Mouse (Mus musculus) olfactory bulb, adult 2 months (tissue): Measurements from ENCODE around the gene Cd47.

Experiments
- CTCF ChIP-seq: fragments of 200-500 bp; IDR thresholded peaks from 2 replicates; pipeline ENCODE4 v1.5.1; 2012; ENCODE audit warnings: low read depth, mild to moderate bottlenecking, low read length, moderate library complexity; ENCODE audit not compliant: insufficient read depth
- POLR2A ChIP-seq: fragments of 200-500 bp; IDR thresholded peaks from 2 replicates; pipeline ENCODE4 v1.6.1; 2012; ENCODE audit warnings: mild to moderate bottlenecking, low read depth, low read length, moderate library complexity; ENCODE audit not compliant: insufficient read depth

DNA sequence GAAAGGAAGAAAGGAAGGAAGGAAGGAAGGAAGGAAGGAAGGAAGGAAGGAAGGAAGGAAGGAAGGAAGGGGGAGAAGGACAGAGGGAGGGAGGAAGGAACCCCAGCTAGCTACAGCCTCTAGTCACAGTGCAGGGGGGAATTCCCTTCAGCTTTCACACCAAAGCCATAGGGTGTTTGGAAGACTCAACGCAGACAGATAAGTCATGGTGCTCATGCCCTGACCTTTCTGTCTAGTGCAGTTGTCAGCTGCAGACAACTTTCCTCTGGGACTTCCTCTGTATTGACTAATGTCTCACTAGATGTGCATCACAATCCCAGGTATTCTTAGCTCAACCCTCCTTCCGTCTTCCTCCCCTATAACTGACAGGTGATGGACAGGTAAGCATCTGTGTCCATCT lies 3.4 kb upstream of the Cd47 start:
- TF ChIP-seq POLR2A (no peak), CTCF (no peak)
